Mouse (Mus musculus) MN1 (cell line): ENCODE results near the gene Myl4.
"Not testable (repeated sequence)": the region's sequence is repeated elsewhere in the genome, so short reads cannot be mapped to it uniquely, and the experiment has no call there.

ENCODE experiments used
- DNase-seq: peaks from one replicate; pipeline ENCODE4 v3.0.0-alpha.2; 2016; ENCODE audit warnings: low spot score

Gene Myl4

DNA sequence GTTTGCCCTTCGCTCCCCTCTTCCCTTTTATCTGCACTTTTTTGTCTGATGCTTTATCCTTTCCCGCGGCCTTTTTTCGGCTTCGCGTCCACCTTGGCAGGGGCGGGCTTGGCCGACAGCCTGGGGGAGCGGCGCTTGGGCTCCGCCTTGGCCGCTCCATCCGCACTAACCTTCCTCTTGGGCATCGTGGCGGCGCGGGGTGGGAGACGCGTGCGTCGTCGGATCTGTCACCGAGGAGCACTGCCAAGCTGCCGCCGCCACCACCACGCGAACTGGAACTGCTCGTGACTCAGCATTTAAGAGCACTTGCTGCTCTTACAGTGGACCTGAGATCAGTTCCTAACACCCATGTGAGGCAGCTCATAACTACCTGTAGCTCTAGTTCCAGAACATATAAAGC is 20.9 kb downstream of the Myl4 start:
- not testable (repeated sequence) for DNase-seq

DNA sequence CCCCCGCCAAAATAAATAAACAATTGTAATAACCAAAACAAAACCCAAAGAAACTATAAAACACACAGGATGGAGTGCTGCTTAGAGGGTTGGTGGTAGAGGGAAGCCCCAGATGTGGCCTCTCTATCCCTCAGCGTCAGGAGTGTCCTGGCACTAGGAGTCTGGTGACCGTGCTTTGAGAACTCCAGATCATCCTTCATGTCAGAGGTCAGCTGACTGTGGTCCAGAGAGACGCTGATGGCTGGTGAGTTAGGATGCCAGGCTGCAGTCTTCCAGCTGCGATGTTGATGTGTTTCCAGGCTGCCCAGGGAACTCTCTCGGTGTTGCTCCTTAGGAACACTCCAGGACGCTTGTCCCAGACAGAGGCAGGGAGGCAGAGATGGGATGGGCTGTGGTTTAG is 21.6 kb downstream of the Myl4 start:
- no peak for DNase-seq

DNA sequence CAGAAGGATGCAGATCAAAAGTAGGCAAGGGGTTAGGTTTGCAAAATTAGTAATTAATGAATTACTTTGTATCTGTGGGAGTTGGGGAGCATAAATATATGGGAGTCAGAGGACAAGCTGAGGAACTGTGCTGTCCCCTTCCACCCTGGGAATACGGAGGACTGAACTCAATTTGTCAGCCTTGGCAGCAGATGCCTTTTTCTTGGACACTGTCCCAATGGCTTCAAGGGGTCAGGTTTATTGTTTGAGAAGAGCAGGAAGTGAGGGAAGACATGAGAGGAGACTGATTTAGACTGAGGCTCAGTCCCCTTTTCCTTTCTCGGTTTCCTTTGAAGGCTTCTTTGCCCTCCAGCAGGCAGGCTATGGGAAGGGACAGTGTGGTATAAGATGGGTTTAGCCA is 22.1 kb downstream of the Myl4 start:
- DNase-seq = no peak

DNA sequence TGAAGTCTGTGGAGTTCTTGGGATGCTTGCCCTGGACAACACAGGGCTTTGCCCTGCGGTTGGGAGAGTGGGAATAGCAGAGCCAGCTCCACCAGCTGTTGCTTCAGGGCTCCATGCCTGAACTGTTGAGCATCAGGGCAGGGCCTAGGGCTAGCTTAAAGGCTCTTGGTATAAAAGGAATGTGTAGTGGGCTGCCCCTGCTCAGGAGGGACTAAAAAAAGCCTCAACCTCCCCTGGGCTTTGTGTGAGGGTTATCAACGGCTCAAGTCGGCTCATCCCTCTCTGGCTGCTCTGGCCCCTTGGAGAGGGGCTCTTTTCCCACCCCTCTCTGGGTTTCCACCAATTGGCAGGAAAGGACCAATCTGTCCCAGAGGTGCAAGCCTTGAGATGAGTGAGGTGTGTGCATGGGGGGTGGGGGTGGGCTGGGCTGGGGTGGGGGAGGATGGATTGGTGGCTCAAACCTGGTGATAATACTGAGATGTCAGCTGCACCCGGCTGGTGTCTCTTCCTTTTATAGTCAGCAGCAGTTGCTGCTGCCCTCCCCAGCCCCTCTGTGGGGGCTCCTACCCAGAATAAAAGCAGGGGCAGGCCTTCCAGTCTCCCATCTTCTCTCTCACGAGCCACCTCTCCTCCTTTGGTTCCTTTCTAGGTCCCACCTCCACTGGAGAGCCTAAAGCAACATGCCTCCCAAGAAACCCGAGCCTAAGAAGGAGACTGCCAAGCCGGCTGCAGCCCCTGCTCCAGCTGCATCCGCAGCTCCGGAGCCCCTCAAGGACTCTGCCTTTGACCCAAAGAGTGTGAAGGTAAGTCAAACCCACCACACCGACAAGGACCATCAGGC is 26.5 kb downstream of the Myl4 start:
- DNase-seq = no peak

DNA sequence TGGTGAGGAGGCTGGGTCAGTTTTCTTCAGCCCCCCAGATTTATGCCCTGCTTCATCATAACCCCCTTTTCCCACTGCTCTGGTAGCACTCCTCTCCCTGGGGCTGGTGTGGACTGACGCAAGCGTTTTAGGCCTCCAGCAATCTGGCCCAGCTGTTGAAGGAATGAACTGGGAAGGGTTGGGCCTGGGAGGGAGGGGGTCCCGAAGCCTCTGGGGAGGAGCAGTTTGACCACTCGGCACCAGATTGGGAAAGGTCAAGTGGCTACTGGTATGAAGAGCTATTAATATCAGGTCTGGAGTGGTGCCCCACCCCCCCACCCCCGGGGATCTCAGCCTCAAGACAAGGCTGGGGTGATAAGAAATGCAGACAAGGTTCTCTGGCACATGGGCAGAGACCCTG is 27.6 kb downstream of the Myl4 start:
- DNase-seq = no peak

DNA sequence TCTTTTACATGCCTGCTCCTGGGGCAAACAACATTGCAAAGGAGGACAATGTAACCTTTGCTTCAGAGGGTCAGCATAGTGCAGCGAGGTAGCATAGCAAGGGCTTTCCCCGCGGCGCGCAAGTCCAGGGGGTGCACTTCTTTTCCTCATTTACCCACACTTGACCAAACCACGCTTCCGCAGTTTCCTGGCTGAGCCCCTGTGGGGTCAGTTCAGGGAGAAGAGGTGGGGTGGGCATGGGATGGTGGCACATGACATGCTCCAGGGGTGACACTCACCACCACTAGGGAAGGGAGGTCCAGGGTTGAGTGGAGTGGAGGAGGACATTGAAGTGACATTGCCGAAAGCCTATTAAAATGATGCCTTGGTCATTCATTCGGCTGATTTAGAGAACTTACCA is 28.6 kb downstream of the Myl4 start:
- no peak for DNase-seq

DNA sequence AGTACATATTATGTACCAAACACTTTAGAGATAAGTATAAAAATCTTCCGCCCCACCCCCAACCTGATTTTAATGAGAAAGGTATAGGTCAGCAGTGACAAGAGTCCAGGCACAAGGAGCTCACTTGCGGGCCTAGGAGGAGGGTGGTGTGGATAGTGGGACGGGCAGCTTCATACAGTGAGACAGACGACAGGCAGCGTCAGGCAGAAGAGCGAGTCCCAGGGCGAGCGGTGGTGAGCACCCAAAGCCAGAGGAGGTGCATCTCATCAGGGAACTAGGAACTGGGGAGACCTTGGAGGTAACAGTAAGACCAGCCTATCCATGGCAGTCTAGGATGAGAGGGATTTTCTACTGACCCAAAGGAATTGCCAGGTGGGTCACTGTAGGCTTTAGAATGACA is 29.1 kb downstream of the Myl4 start:
- no peak for DNase-seq

DNA sequence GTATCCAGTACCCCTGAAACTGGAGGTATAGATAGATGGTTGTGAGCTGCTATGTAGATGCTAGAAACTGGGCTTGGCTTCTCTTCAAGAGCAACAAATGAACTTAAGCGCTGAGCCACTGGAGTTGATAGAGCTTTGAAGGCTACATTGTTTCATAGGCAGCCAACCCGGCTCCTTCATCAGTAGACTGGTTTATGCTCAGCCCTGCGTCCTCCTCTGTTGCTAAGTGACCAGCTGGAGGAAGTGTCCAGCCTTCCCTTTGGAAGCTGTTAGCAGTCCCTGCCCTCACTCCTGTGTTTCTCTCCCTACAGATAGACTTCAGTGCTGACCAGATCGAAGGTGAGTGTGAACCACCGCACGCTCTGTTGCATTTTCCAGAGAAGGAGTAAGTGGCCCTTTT is 29.6 kb downstream of the Myl4 start:
- no peak for DNase-seq

DNA sequence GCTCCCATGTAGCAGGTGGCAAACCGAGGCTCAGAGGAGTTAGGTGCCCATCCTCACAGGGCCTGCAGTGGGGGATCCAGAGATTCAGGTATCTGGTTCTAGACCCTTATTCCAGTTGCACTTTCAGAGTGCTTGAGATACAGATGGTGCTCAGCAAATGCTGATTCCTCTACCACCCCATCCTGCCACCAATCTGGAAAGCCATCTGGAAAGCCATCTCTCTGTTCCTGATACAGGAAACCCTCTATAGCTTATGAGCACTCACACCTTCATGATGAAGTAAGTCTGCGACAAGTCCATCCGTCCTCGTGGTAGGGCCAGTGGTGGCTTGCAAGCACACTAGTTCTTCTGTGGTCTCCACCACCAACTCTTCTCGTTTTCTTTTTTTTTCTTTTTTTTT is 30.1 kb downstream of the Myl4 start:
- DNase-seq = no peak

DNA sequence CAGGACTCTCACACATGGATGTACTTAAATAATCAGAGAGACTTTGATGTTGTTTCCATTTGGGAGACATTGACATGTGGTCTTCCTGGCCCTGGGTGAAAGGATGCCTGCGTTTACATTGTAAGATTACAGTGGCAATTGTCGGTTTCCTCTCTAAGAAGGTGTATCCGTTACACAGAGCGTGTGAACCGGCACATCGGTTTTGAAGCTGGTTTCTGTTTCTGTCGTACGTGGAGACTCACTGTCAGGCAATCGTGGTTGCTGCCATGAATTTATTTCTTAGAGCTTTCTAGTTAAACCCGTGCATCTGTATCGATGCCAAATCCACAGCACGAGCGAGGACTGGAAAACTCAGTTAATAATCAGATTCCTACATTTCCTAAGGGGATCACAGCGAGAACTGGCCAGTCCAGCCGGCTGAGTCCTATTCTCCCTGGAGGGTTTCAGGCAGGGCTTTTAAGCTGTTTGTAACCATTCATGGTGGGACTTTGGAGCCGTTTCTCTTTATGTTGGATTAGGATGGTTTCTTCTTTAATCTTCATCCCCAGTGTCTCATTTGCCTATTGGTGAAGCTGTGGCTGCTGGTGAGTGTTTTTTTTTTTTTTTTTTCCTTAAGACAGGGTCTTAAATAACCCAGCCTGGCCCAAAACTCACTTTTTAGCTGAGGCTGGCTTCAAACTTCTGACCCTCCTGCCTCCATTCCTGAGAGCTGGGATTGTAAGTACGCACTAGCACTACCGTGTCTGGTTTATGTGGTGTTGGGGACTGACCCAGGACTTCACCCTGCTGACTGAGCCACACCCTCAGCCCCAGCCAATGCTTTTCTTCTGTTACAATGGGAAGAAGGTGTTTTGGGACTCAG is 31.2 kb downstream of the Myl4 start:
- DNase-seq = peak; percentile 38

DNA sequence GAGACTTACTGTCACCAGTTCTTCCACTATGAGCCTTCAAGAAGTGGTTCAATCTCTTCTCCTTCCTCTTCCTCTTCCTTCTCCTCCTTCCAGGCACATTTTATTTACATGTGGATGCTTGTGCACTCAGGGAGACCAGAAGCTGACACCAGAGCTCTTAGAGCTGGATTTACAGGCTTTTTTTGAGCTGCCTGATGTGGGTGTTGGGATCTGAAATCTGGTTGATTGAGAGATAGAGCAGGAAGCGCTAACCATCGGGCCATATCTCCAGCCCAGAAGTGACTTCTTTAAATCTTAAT is 31.8 kb downstream of the Myl4 start:
- DNase-seq = no peak

DNA sequence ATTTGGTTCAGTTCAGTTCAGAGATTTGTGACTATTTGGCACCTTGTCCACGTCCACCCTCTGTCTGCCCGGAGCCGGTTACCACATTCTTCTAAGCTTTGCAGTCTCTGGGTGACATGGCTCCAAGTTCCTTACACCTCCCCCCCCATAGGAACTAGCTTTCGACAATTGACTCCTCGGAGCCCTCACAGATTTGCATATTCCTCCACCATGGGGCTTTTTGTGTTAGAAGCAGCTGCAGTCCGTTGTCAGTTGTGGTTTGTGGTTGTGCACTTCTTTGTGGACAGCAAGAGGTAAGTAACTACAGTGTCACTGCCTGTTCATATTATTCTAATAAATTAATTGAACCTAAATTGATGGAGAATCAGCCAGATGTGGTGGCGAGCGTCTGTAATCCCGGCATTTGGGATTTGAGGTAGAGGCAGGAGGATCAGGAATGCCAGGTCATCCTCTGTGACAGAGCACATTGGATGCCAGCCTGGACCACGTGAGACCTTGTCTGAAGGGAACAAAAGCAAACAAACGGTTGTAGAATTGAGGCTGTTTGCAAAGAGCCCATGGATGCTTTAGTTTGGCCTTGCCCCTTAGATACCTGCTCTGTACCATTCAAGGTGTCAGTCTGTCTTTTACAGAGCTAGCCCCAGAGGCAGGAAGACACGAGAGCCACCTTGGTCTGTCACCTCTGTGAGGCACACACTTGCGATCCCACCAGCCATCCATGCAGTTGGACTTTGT is 32.3 kb downstream of the Myl4 start:
- DNase-seq = no peak

DNA sequence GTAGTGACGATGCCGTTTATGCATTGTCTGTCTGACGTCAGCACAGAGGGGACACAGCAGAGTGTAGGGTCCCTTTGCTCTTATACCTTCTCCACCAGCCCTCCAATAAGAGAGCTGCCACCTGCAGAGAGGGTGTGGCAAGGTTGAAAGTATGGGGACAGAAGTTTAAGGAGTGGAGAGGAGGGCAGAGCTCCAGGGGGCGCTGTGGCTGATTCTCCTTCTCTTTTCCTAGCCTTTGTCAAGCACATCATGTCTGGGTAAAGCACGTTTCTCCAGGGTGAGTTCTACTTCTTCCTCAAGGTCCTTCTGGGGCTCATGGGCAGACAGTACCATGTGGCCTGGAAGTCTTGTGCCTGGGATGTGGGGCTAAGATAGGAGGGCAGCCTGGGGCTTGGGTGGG is 35.0 kb downstream of the Myl4 start:
- DNase-seq = no peak

DNA sequence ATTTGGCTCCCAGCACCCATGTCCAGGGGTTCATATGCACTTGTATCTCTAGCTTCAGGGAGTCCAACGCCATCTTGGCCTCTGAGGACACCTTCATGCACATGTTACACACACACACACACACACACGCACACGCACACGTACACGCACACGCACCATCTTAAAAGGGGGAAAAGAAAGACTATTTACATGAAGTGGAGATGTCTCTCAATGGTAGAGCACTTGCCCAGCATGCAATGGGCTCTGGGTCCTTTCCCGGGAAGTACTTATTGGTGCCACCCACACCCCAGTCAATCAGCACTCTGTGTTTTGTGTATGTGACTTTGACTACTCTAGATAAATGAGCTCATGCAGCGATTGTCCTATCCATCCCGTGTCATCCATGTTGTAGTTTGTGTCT is 37.4 kb downstream of the Myl4 start:
- DNase-seq = no peak

DNA sequence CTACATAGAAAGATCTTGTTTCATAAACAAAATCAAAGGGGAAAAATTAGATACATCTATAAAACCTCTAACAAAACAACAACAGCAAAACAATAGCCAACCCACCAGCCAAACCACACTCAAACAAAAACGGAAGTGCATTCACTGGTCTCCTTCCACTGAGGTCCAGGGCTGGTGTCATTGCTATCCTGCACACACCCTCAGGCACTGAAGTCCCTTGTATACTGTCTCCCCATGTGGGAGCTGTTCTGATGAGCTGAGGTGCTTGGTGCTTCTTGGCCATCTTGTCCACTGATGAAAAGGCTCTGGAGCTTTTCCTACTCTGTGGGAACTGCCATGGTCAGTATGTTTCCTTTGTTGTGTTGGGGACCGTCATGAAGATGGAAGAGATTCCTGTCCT is 38.0 kb downstream of the Myl4 start:
- DNase-seq = no peak

DNA sequence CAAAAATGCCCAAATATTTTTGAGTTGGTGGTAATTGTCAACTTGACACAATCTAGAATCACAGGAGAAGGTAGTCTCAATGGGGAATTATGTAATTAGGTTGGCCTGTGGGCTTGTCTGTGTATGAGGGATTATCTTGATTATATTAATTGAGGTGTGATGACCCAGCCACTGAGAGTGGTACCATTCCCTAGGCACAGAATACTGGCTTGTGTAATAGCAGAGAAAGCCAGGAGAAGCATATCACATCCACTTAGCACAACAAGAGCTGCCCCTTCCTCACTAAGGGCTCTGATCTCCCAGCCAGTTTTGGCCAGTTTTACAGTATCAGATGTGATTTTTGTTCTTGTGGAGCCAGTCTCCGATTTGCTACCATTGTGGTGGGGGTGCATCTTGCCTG is 39.1 kb downstream of the Myl4 start:
- DNase-seq = no peak

DNA sequence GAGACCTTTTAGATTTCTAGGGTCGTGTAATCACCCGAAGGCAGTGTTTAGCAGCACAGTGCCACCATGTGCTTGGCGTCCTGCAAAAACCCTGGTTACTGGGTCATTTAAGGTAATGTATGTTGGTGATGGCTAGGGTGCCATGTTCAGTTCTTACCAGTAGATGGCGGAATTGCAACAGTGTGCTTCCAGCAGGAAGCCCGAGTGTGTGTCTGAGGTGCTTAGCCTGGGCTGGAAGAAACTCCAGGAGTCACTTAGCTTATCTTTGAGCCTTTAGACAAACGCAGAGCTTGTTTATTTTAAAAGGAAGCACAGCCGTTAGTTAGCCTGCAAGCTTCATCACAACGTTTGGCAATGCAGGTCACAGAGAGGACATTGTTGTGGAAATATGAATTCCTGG is 39.7 kb downstream of the Myl4 start:
- DNase-seq = peak; percentile 87

DNA sequence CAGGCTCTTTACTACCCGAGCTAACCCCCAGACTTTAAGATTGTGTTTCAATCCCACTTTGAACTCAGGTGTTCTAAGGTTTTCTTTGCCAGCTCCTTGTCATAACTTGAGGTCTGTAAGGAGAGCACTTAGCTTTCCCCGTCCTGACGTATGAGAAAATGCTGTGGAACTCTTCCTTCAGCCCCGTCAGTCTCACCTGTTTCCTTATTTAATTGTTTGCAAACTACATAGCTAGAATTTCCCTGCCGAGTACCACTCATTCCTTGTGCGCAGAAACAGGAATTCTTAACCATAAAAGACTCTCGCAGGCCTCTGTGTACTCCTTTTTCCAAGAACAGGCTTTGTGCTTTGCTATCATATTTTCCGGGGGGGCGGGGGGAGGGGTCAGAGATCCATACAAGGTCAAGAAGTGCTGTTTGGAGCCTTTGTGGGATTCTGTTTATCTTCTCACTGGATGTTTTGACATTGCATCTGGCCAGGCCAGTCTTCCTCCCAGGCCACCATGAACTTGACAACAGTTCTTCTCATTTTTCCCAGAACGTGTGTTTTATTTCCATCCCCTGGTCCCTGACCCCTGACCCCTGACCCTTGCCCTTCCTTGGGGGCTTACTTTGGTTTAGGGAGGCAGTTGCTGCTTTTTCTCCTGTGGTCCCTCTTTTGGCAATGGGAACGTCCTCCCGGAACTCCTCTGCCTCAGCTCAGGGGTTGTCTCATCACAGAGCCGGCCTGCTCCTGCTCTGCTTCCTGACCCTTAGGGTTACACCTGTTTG is 41.8 kb downstream of the Myl4 start:
- no peak for DNase-seq

DNA sequence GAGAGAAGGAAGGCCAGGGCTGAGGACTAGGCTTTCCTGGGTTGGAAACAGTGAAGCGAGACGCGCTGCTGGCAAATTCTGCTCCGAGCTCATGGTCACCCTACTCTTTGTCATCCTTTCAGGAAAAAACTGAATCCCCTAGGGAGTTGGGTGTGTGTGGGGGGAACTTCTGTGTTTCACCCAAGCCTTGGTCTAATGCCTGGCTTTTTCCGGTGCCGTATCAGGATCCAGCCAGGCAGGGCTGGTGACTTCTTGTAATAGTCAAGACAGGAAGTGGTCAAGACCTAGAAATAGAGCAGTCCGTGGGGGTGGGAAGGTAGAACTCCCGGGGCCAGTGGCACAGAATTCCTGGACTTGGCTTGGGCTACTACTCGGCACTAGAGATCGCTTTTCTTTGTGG is 45.9 kb downstream of the Myl4 start:
- no peak for DNase-seq

DNA sequence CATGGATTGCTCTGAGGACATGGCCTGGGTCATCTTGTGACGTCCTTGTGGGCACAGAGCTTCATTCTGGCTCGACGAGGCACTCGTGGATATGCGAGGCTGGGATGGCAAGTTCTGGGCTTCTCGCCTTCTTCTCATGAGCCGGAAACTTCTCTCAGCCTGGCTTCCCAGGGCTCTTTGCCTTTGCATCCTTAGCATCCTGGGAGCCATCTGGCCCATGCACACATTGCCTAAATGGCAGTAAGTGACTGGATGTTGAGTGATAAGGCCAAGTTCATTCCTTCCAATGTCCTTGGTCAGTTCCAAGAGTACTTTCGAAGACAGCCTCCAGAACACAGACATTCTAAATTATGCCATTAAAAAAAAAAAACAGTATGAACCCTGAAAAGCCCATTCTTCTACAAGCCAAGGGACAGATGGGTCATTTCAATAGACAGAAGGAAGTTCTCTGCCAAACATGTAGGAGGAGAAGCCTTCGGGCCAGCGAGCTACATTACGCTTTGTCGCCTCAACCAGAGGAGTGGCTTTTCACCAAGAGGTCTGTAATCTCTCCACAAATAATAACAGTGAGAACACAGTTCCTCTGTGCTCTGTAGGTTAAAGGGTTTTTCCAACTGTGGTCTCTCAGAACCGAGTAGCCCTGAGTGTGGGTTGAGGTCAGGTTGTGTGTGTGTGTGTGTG is 48.9 kb downstream of the Myl4 start:
- no peak for DNase-seq

DNA sequence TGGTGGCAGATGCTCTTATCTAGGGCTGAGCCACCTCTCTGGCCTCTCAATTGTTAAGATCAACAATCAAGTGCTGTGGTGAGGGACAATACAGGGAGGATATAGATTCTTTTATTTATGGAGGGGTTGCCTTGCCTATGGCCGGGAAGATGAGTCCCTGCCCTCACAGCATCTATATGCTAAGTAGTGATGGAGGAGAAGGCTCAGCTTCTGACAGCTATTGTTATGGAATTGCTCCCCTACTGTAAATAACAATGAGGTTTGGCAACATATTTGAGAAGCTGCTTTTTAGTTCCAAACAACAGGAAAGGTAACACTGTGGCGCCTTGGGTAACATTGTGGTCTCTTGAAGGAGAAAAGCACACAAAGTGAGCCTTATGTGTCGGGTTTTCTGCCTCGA is 50.2 kb downstream of the Myl4 start:
- no peak for DNase-seq

DNA sequence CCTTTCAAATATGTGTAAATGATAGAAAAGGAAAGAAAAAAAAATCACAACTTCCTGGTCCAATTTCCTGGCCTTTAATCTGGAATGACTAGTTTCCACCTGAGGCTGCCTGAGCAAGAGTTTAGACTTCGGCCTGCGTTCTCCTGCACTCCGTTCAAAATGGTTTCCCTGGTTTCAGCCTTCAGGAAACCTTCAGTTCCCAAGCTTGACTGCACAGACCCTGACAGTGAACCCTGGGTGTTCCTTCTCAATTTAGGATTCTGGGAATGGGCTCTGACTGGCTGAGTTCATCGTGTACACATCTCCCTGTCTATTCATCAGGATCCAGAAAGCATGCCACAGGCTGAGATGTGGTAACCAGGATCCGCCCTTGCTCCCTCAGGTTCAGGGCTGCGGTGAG is 53.7 kb downstream of the Myl4 start:
- DNase-seq = no peak
